In genomic region chr9:45754452-45755091, GRCm38 (mm10) we compare ENCODE assay signal across 8 mouse cellular contexts.
A peak's percentile ranks its signal among the peaks of the same experiment; 100 is the strongest.
DNase-seq lines count a peak whose midpoint lies in the region; ATAC-seq and TF ChIP-seq lines count a peak whose summit lies in the region.

No protein-coding gene starts in this region.

- H3K4me1 ChIP-seq in MEL (ENCODE audit: control insufficient read depth in 1 of 2, insufficient read depth in 2 of 2, low read length in 2 of 2) = no peaks in the 10 kb centered on the region
- peaks cover 3% of the 10 kb centered on the region; the same call in 1 of the 2 replicates for H3K4me1 ChIP-seq in forebrain, embryonic 15.5 days

- no peak for TF ChIP-seq POLR2A in MEL (IDR thresholded peaks at IDR 0.05; ENCODE audit: control insufficient read depth in 1 of 2, insufficient read depth in 1 of 2, low read depth in 1 of 2, low read length in 2 of 2, poor library complexity in 1 of 2)

- H3K79me3 ChIP-seq in C2C12 (ENCODE audit: low read depth) = no peaks in the 10 kb centered on the region

- no peak overlapping the region for H3K9ac ChIP-seq in MEL (ENCODE audit: control insufficient read depth, low read depth, low read length, poor library complexity, severe bottlenecking)
- no peak overlapping the region for H3K9ac ChIP-seq in forebrain, embryonic 15.5 days (replicated peaks)

- DNase-seq in MEL (ENCODE audit: low read depth, low spot score) = peak; percentile 67
- peak; percentile 68 for DNase-seq in cerebellum, adult 11-12 months
- peak; percentile 29 to 81 for DNase-seq in kidney, postnatal 36 days
- DNase-seq in lung, adult 18-20 months = peak; percentile 38 to 42
- DNase-seq in retina, adult 2 months (ENCODE audit: low read depth, low spot score) = peak; percentile 60

- 36% methylated on average over 8 of the region's 8 CpGs for WGBS in forebrain, embryonic 15.5 days

- no peak overlapping the region for H3K27ac ChIP-seq in MEL (ENCODE audit: control insufficient read depth, low read depth, low read length)
- H3K27ac ChIP-seq in forebrain, embryonic 15.5 days (replicated peaks) = 0 out of 2 replicates have a peak overlapping the region, but pooled peaks have one; percentile 6

- H3K4me3 ChIP-seq in C2C12 (ENCODE audit: insufficient read depth, poor library complexity, severe bottlenecking) (no peak overlapping the region), MEL (ENCODE audit: control insufficient read depth in 1 of 2, insufficient read depth in 1 of 2, low read depth in 2 of 2, low read length in 2 of 2) (no peak overlapping the region)
- H3K4me3 ChIP-seq in forebrain, embryonic 15.5 days = no peak overlapping the region

- TF ChIP-seq RAD21 in MEL (IDR thresholded peaks at IDR 0.05; ENCODE audit: low read depth, low read length) = peak; percentile 78

- peak; percentile 68; the same call in 1 of the 2 replicates for ATAC-seq in forebrain, embryonic 15.5 days (replicated peaks)
- ATAC-seq in activated CD4-positive, CD25-positive, alpha-beta regulatory T cell, adult 4 months = no peak

- no peaks in the 10 kb centered on the region for H3K9me3 ChIP-seq in MEL (replicated peaks; ENCODE audit: insufficient read depth, low read length)
- no peaks in the 10 kb centered on the region for H3K9me3 ChIP-seq in forebrain, embryonic 15.5 days

- H3K27me3 ChIP-seq in C2C12 (ENCODE audit: control insufficient read depth, insufficient read depth, insufficient read length) (peaks cover 15% of the 10 kb centered on the region), MEL (ENCODE audit: control insufficient read depth in 1 of 2, insufficient read depth in 2 of 2, low read length in 2 of 2) (no peaks in the 10 kb centered on the region)
- no peaks in the 10 kb centered on the region for H3K27me3 ChIP-seq in forebrain, embryonic 15.5 days

- no peak overlapping the region for H3K4me2 ChIP-seq in forebrain, embryonic 15.5 days (replicated peaks)

- no peak for TF ChIP-seq EP300 in MEL (IDR thresholded peaks at IDR 0.05; ENCODE audit: low read depth in 1 of 2, low read length in 2 of 2)

- no peak overlapping the region for H3ac ChIP-seq in C2C12 (ENCODE audit: control insufficient read depth, insufficient read length, low read depth)

- H3K79me2 ChIP-seq in C2C12 (ENCODE audit: control insufficient read depth, insufficient read depth) = no peaks in the 10 kb centered on the region
- no peaks in the 10 kb centered on the region for H3K79me2 ChIP-seq in MEL (ENCODE audit: control insufficient read depth, insufficient read depth, low read length, poor library complexity)

- TF ChIP-seq CTCF in C2C12 (IDR thresholded peaks at IDR 0.05; ENCODE audit: control insufficient read depth, insufficient read depth, insufficient read length) (peak; percentile 71), MEL (IDR thresholded peaks at IDR 0.05 in 2 of 3, conservative IDR thresholded peaks at IDR 0.05 in 1 of 3; ENCODE audit: control insufficient read depth in 1 of 3, insufficient read depth in 1 of 3, low read depth in 2 of 3, low read length in 3 of 3, poor library complexity in 1 of 3, severe bottlenecking in 1 of 3) (peak; percentile 80 to 93 (median 86))

- H3K36me3 ChIP-seq in C2C12 (ENCODE audit: control insufficient read depth, insufficient read depth) (no peaks in the 10 kb centered on the region), MEL (ENCODE audit: control insufficient read depth in 1 of 2, insufficient read depth in 2 of 2, low read length in 2 of 2) (no peaks in the 10 kb centered on the region)
- H3K36me3 ChIP-seq in forebrain, embryonic 15.5 days = peaks cover 26% of the 10 kb centered on the region

TF ChIP-seq in C2C12, 6 proteins besides CTCF, POLR2A, EP300 and RAD21:
- TF ChIP-seq MAX (IDR thresholded peaks at IDR 0.05) (no peak), USF1 (IDR thresholded peaks at IDR 0.05; ENCODE audit: low read depth) (no peak), MYOD1 (IDR thresholded peaks at IDR 0.05; ENCODE audit: control insufficient read depth, insufficient read length, low read depth) (no peak), FOSL1 (IDR thresholded peaks at IDR 0.05; ENCODE audit: insufficient read depth, low read length, poor library complexity, severe bottlenecking) (no peak), CEBPB (IDR thresholded peaks at IDR 0.05; ENCODE audit: low read depth) (no peak), MYOG (IDR thresholded peaks at IDR 0.05; ENCODE audit: control insufficient read depth, extremely low read depth, insufficient read length) (no peak)

TF ChIP-seq in MEL, 35 proteins besides CTCF, POLR2A, EP300 and RAD21:
- TF ChIP-seq ZC3H11A (IDR thresholded peaks at IDR 0.05; ENCODE audit: low read depth, low read length) = peak; percentile 61
- TF ChIP-seq HCFC1 (IDR thresholded peaks at IDR 0.05; ENCODE audit: low read depth, low read length) = no peak
- peak; percentile 81 for TF ChIP-seq SMC3 (IDR thresholded peaks at IDR 0.05; ENCODE audit: low read depth, low read length)
